Mouse (Mus musculus) activated CD4-positive, CD25-positive, alpha-beta regulatory T cell (primary cell): Measurements from ENCODE around the gene Naga. TPM values are rescaled to one million over a fixed set of nuclear protein-coding genes. Genes with fewer than 3 reads are reported as not detected.

Source experiments
- polyA plus RNA-seq, 2 experiments: library from polyadenylated mRNA; unstranded; fragments of 100-300 nt; shearing (Covaris generic); gene quantifications; one replicate each; pipeline ENCODE4 v1.2.1; 2017

Naga gene
- 10 to 100 TPM; 47.9 to 63.9 TPM for polyA plus RNA-seq

GRCm38 (mm10) chr15:82338593-82339112, at the start of gene Naga, which contains the start of the genes Pheta2 and Smdt1:
Naga (minus strand) TSS chr15:82338925.
Pheta2 (plus strand) TSS chr15:82338942.
Smdt1 (plus strand) TSS chr15:82338959.

GRCm38 (mm10) chr15:82379871-82380713, 41.4 kb upstream of the Naga start, which contains the start of gene Cyp2d22:
Cyp2d22 (minus strand) TSS chr15:82380260.

GRCm38 (mm10) chr15:82354126-82354945, 15.6 kb upstream of the Naga start, which contains the start of gene Ndufa6:
Ndufa6 (minus strand) TSS chr15:82354322.

GRCm38 (mm10) chr15:82298764-82299561, 39.8 kb downstream of the Naga start, which contains the start of gene Wbp2nl:
Wbp2nl (plus strand) TSS chr15:82298954.

Other genes starting within 250 kb of the Naga start
- 10 to 100 TPM; 25.7 to 27.7 TPM for gene Ccdc134, start 211.0 kb downstream of the Naga start, polyA plus RNA-seq
- gene Srebf2, start 191.7 kb downstream of the Naga start, polyA plus RNA-seq: 100 to 1,000 TPM in 1 of 2 experiments, 10 to 100 TPM in 1; 59.7 to 125 TPM
- gene Shisa8, start 126.1 kb downstream of the Naga start, polyA plus RNA-seq: under 1 TPM; 0.20 to 0.25 TPM
- 1 to 10 TPM; 4.7 to 6.4 TPM for gene Tnfrsf13c, start 114.6 kb downstream of the Naga start, polyA plus RNA-seq
- 10 to 100 TPM; 10.2 to 11.3 TPM for gene Cenpm, start 94.2 kb downstream of the Naga start, polyA plus RNA-seq
- not detected for gene 1500009C09Rik, start 86.5 kb downstream of the Naga start, polyA plus RNA-seq
- gene Sept3, start 64.0 kb downstream of the Naga start, polyA plus RNA-seq: under 1 TPM in 1 of 2 experiments, not detected in 1; 0.66 TPM
- gene Wbp2nl, start 40.0 kb downstream of the Naga start, polyA plus RNA-seq: not detected
- 10 to 100 TPM in 1 of 2 experiments, 1 to 10 TPM in 1; 3.2 to 11.3 TPM for gene Pheta2, start within 50 bp of the Naga start, polyA plus RNA-seq
- 100 to 1,000 TPM; 231 to 276 TPM for gene Smdt1, start within 50 bp of the Naga start, polyA plus RNA-seq
- gene Ndufa6, start 15.4 kb upstream of the Naga start, polyA plus RNA-seq: 100 to 1,000 TPM; 296 to 458 TPM
- gene Cyp2d22, start 41.3 kb upstream of the Naga start, polyA plus RNA-seq: 1 to 10 TPM; 3.4 to 5.0 TPM
- gene Cyp2d11, start 55.1 kb upstream of the Naga start, polyA plus RNA-seq: not detected
- gene Cyp2d10, start 68.3 kb upstream of the Naga start, polyA plus RNA-seq: not detected
- under 1 TPM in 1 of 2 experiments, not detected in 1; 0.31 TPM for gene Cyp2d9, start 94.5 kb upstream of the Naga start, polyA plus RNA-seq
- under 1 TPM in 1 of 2 experiments, not detected in 1; 0.05 TPM for gene Cyp2d12, start 216.1 kb upstream of the Naga start, polyA plus RNA-seq